Mouse (Mus musculus): ENCODE data around the gene Ccdc134. TPM values are rescaled to one million over a fixed set of nuclear protein-coding genes. Genes with fewer than 3 reads are reported as not detected.

Gene Ccdc134
- polyA plus RNA-seq (2014; fragmentation: Nextera tagmentation; extraction: Ambion mirVana), result 14.2 and 15.3 TPM in 2 replicates

GRCm38 (mm10) chr15:82127426-82128374, at the start of gene Ccdc134:
Gene Ccdc134, plus strand, starts transcription at chr15:82127922.
- H3K27ac ChIP-seq (ENCODE audit: low read depth), result peak within 1 kb of the TSS; percentile 67; the same call in 1 of the 2 replicates
- peaks cover 5% of the 10 kb centered on the region; the same call in 1 of the 2 replicates for H3K27me3 ChIP-seq (replicated peaks; ENCODE audit: control insufficient read depth, insufficient read depth, low read length)
- ATAC-seq (replicated peaks; ENCODE audit: low FRiP score, low TSS enrichment, low read depth) (peak; percentile 99), DNase-seq (ENCODE audit: low spot score) (peak; percentile 99)
- peak within 1 kb of the TSS; percentile 68 for H3K4me3 ChIP-seq (ENCODE audit: low read depth, low read length)
- peaks cover 8% of the 10 kb centered on the region; the same call in 1 of the 2 replicates for H3K4me1 ChIP-seq (replicated peaks; ENCODE audit: control insufficient read depth, insufficient read depth, low read length)
- H3K9me3 ChIP-seq (ENCODE audit: control insufficient read depth, low read length), result no peaks in the 10 kb centered on the region
- WGBS, result under 1% methylated on average over 74 of the region's 74 CpGs
- peak within 1 kb of the TSS; percentile 67 for H3K9ac ChIP-seq (ENCODE audit: low read length)
- peak within 1 kb of the TSS; percentile 73 for H3K4me2 ChIP-seq (ENCODE audit: low read length)
- 0 out of 2 replicates have a peak, but pooled peaks cover 3% of the 10 kb centered on the region for H3K36me3 ChIP-seq (ENCODE audit: control insufficient read depth, insufficient read depth, low read length)

GRCm38 (mm10) chr15:82079883-82080282, 47.8 kb upstream of the Ccdc134 start:
- H3K27me3 ChIP-seq (replicated peaks; ENCODE audit: control insufficient read depth, insufficient read depth, low read length), result 0 out of 2 replicates have a peak, but pooled peaks cover 2% of the 10 kb centered on the region
- H3K4me2 ChIP-seq (ENCODE audit: low read length), result no peak overlapping the region
- H3K4me3 ChIP-seq (ENCODE audit: low read depth, low read length), result no peak overlapping the region
- no peaks in the 10 kb centered on the region for H3K36me3 ChIP-seq (ENCODE audit: control insufficient read depth, insufficient read depth, low read length)
- ATAC-seq (replicated peaks; ENCODE audit: low FRiP score, low TSS enrichment, low read depth), result no peak
- no peaks in the 10 kb centered on the region for H3K9me3 ChIP-seq (ENCODE audit: control insufficient read depth, low read length)
- 56% methylated on average over 10 of the region's 10 CpGs for WGBS
- H3K9ac ChIP-seq (ENCODE audit: low read length), result no peak overlapping the region
- no peaks in the 10 kb centered on the region for H3K4me1 ChIP-seq (replicated peaks; ENCODE audit: control insufficient read depth, insufficient read depth, low read length)
- peak; percentile 57 for DNase-seq (ENCODE audit: low spot score)
- H3K27ac ChIP-seq (ENCODE audit: low read depth), result no peak overlapping the region

DNA sequence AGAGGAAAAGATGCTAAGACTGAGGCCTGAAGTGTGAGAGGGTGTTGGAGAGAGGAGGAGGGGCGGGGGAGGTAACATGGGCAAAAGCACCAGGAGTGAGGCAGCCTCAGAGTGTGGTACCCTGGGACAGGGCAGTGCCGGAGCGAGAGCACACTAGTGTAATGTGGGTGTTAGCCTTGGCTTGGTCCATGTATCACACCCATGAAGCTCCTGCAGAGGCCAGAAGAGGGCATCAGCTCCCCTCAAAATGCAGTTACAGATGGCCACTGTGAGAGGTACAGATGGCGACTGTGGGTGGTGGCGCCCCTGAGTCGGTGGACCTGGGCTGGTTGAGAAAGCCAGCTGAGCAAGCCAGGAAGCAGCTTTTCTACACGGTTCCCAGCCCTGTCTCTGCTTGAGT, 46.6 kb upstream of the Ccdc134 start:
- no peak overlapping the region for H3K4me2 ChIP-seq (ENCODE audit: low read length)
- H3K27ac ChIP-seq (ENCODE audit: low read depth), result no peak overlapping the region
- ATAC-seq (replicated peaks; ENCODE audit: low FRiP score, low TSS enrichment, low read depth) (no peak), DNase-seq (ENCODE audit: low spot score) (no peak)
- no peaks in the 10 kb centered on the region for H3K4me1 ChIP-seq (replicated peaks; ENCODE audit: control insufficient read depth, insufficient read depth, low read length)
- no peak overlapping the region for H3K4me3 ChIP-seq (ENCODE audit: low read depth, low read length)
- no peaks in the 10 kb centered on the region for H3K36me3 ChIP-seq (ENCODE audit: control insufficient read depth, insufficient read depth, low read length)
- WGBS, result 32% methylated on average over 7 of the region's 7 CpGs
- H3K9ac ChIP-seq (ENCODE audit: low read length), result no peak overlapping the region
- H3K9me3 ChIP-seq (ENCODE audit: control insufficient read depth, low read length), result no peaks in the 10 kb centered on the region
- 0 out of 2 replicates have a peak, but pooled peaks cover 2% of the 10 kb centered on the region for H3K27me3 ChIP-seq (replicated peaks; ENCODE audit: control insufficient read depth, insufficient read depth, low read length)

DNA sequence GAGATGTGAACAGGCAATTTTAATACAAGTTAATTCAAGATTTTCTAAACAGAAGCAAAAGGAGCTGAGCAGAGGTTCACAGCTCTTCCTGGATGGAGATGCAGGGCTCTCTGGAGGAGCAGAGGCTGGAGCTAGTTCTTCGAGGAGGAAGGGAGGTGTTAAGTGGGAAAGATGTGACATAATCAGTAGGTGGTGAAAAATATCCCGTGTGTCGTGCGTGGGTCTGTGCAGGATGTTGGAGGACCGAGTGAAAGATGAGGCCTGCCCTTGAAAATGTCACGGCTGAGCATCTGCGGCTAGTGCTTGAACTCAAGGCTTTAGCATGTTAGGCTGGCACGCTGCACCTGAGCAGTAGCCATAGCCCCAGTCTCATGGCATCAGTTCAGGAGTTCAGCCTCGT, 42.1 kb upstream of the Ccdc134 start:
- Histone ChIP-seq H3K36me3 (ENCODE audit: control insufficient read depth, insufficient read depth, low read length) (no peaks in the 10 kb centered on the region), H3K4me2 (ENCODE audit: low read length) (no peak overlapping the region), H3K27ac (ENCODE audit: low read depth) (no peak overlapping the region), H3K4me1 (replicated peaks; ENCODE audit: control insufficient read depth, insufficient read depth, low read length) (no peaks in the 10 kb centered on the region), H3K9ac (ENCODE audit: low read length) (no peak overlapping the region), H3K9me3 (ENCODE audit: control insufficient read depth, low read length) (no peaks in the 10 kb centered on the region), H3K4me3 (ENCODE audit: low read depth, low read length) (no peak overlapping the region), H3K27me3 (replicated peaks; ENCODE audit: control insufficient read depth, insufficient read depth, low read length) (peaks cover 7% of the 10 kb centered on the region; the same call in 1 of the 2 replicates)
- ATAC-seq (replicated peaks; ENCODE audit: low FRiP score, low TSS enrichment, low read depth) (no peak), DNase-seq (ENCODE audit: low spot score) (no peak)
- WGBS, result 81% methylated on average over 9 of the region's 9 CpGs

- WGBS, result 75% methylated on average over 12 of the region's 12 CpGs
- no peak overlapping the region for H3K4me2 ChIP-seq (ENCODE audit: low read length)
- no peak overlapping the region for H3K27ac ChIP-seq (ENCODE audit: low read depth)
- ATAC-seq (replicated peaks; ENCODE audit: low FRiP score, low TSS enrichment, low read depth) (no peak), DNase-seq (ENCODE audit: low spot score) (no peak)
- no peaks in the 10 kb centered on the region for H3K36me3 ChIP-seq (ENCODE audit: control insufficient read depth, insufficient read depth, low read length)
- H3K9ac ChIP-seq (ENCODE audit: low read length), result no peak overlapping the region
- H3K4me1 ChIP-seq (replicated peaks; ENCODE audit: control insufficient read depth, insufficient read depth, low read length), result no peaks in the 10 kb centered on the region
- no peaks in the 10 kb centered on the region for H3K9me3 ChIP-seq (ENCODE audit: control insufficient read depth, low read length)
- H3K27me3 ChIP-seq (replicated peaks; ENCODE audit: control insufficient read depth, insufficient read depth, low read length), result peaks cover 7% of the 10 kb centered on the region; the same call in 1 of the 2 replicates
- no peak overlapping the region for H3K4me3 ChIP-seq (ENCODE audit: low read depth, low read length)
Measured at GRCm38 (mm10) chr15:82086131-82086530, 41.6 kb upstream of the Ccdc134 start.

GRCm38 (mm10) chr15:82087266-82087665, 40.5 kb upstream of the Ccdc134 start:
- H3K4me3 ChIP-seq (ENCODE audit: low read depth, low read length), result no peak overlapping the region
- no peak overlapping the region for H3K4me2 ChIP-seq (ENCODE audit: low read length)
- no peak for DNase-seq (ENCODE audit: low spot score)
- 17% methylated on average over 10 of the region's 10 CpGs for WGBS
- peaks cover 7% of the 10 kb centered on the region; the same call in 1 of the 2 replicates for H3K27me3 ChIP-seq (replicated peaks; ENCODE audit: control insufficient read depth, insufficient read depth, low read length)
- H3K9ac ChIP-seq (ENCODE audit: low read length), result no peak overlapping the region
- ATAC-seq (replicated peaks; ENCODE audit: low FRiP score, low TSS enrichment, low read depth), result no peak
- H3K4me1 ChIP-seq (replicated peaks; ENCODE audit: control insufficient read depth, insufficient read depth, low read length), result no peaks in the 10 kb centered on the region
- no peaks in the 10 kb centered on the region for H3K36me3 ChIP-seq (ENCODE audit: control insufficient read depth, insufficient read depth, low read length)
- no peak overlapping the region for H3K27ac ChIP-seq (ENCODE audit: low read depth)
- no peaks in the 10 kb centered on the region for H3K9me3 ChIP-seq (ENCODE audit: control insufficient read depth, low read length)

DNA sequence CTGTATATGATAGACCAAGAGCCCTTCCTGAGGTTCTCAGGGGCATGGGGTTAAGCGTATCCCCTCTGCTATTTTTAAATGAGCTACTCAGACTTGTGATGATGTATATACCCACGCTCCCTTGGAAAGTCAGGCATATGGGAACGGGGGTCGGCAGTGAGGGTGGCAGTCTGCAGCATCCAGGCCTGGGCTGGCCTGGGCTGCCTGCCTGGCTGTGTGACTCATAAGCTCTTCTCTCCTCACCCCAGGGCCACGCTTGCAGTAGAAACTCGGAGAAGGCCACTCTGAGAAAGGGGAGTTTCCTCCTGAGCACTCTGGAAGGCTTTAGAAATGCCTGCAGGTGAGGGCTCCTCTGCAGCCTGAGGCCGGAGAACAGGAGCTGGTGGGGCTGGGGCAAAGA, 36.7 kb upstream of the Ccdc134 start:
- Histone ChIP-seq H3K9me3 (ENCODE audit: control insufficient read depth, low read length) (no peaks in the 10 kb centered on the region), H3K9ac (ENCODE audit: low read length) (no peak overlapping the region), H3K4me1 (replicated peaks; ENCODE audit: control insufficient read depth, insufficient read depth, low read length) (no peaks in the 10 kb centered on the region), H3K4me3 (ENCODE audit: low read depth, low read length) (no peak overlapping the region), H3K27ac (ENCODE audit: low read depth) (no peak overlapping the region), H3K36me3 (ENCODE audit: control insufficient read depth, insufficient read depth, low read length) (no peaks in the 10 kb centered on the region), H3K4me2 (ENCODE audit: low read length) (no peak overlapping the region), H3K27me3 (replicated peaks; ENCODE audit: control insufficient read depth, insufficient read depth, low read length) (peaks cover 5% of the 10 kb centered on the region; the same call in 1 of the 2 replicates)
- ATAC-seq (replicated peaks; ENCODE audit: low FRiP score, low TSS enrichment, low read depth), result no peak
- no peak for DNase-seq (ENCODE audit: low spot score)
- 75% methylated on average over 7 of the region's 7 CpGs for whole genome bisulfite sequencing

DNA sequence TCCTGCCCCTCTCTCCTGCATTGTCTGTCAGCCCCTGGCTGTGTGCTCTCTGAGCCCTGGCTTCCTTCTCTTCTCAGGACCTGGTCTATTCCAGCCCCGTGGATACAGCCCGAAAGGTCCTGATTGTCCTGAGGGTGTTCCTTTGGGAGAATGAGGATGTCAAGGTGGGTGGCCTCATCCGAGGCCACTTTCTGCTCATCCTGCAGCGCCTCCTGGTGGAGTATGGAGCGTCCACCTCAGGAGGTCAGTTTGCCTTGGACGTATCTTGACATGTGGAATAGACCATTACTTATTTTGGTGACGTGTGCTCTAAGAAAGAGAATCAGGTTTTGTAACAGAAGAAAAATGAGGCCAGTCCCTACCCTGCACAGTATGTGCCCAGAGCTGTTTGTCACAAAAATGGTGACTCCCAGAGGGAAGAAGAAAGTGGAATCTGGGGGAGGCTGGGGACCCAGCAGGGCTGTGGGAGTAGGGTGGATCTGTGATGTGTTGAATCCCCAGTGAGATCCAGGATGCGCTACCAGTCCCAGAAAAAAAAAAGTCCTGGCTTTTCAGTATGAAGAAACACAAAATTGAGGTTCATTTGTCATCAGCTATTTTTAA, 20.7 kb upstream of the Ccdc134 start:
- DNase-seq (ENCODE audit: low spot score), result peak; percentile 71
- no peaks in the 10 kb centered on the region for H3K4me1 ChIP-seq (replicated peaks; ENCODE audit: control insufficient read depth, insufficient read depth, low read length)
- H3K36me3 ChIP-seq (ENCODE audit: control insufficient read depth, insufficient read depth, low read length), result no peaks in the 10 kb centered on the region
- no peak overlapping the region for H3K4me2 ChIP-seq (ENCODE audit: low read length)
- no peak overlapping the region for H3K27ac ChIP-seq (ENCODE audit: low read depth)
- no peak overlapping the region for H3K9ac ChIP-seq (ENCODE audit: low read length)
- H3K4me3 ChIP-seq (ENCODE audit: low read depth, low read length), result no peak overlapping the region
- H3K27me3 ChIP-seq (replicated peaks; ENCODE audit: control insufficient read depth, insufficient read depth, low read length), result 0 out of 2 replicates have a peak, but pooled peaks cover 2% of the 10 kb centered on the region
- ATAC-seq (replicated peaks; ENCODE audit: low FRiP score, low TSS enrichment, low read depth), result no peak
- 25% methylated on average over 8 of the region's 8 CpGs for WGBS
- H3K9me3 ChIP-seq (ENCODE audit: control insufficient read depth, low read length), result no peaks in the 10 kb centered on the region

Data from intestine, embryonic 14.5 days (tissue).